Mouse (Mus musculus) heart, postnatal 25 days (tissue): ENCODE data around the gene Bahd1. TPM values are rescaled to one million over a fixed set of nuclear protein-coding genes. Genes with fewer than 3 reads are reported as not detected.

Experiments
- DNase-seq: peaks from one replicate; pipeline ENCODE4 v3.0.0; 2022; ENCODE audit warnings: low spot score
- intact Hi-C: fragments of 180-260 bp; cut with DNase I; formaldehyde crosslinking; loops from one replicate; pipeline ENCODE4 v1.15.1; 2025
- total RNA-seq, 2 experiments: library from RNA; stranded (reverse); gene quantifications; 2 replicates each; pipeline ENCODE4 v1.2.3; 2021

Bahd1 gene
- total RNA-seq, 2 experiments from 2014 or later, result 14.7 to 18.2 TPM

DNA sequence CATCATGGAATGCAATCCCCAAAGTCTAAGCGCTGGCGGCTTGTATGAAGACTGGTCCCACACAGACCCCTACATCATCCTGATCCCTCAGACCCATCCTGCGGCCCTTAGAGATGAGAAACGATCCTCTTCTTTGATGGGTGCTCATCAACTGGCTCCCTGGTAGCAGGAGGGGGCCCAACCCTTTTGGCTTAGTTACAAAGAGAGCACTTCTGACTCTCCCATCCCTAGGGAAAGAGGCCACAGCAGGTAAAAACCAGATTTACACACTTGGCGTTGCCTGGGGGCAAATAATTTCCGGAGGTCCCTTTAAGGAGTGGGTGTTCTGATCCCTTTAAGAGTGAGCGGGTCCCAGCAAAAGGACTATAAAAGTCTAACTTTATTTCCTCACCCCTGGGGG is 2.8 kb upstream of the Bahd1 start:
- intact Hi-C loops, result no loop called here

DNA sequence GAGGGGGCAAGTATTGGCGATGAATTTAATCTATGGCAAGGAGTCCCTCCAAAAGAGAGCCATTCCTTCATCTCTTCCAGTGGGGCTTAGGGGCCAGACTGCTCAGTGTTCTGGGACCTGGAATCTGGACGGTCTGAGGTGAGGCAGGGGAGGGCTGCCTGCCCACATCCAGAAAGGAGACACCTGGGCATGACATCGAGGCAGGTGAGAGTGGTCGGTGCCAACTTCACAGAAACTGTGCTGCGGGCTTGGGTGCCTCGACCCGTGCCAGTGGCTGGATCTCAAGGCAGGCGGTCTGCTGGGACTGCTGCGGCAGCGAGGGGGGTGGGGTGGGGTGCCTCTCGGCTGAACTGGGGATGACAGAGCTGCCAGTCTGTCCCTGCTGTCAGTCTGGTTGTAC is 2.4 kb upstream of the Bahd1 start:
- intact Hi-C loops, result no loop called here
- DNase-seq, result no peak

More for the DNA sequence above, 2.8 kb upstream of the Bahd1 start:
- DNase-seq, result no peak

DNA sequence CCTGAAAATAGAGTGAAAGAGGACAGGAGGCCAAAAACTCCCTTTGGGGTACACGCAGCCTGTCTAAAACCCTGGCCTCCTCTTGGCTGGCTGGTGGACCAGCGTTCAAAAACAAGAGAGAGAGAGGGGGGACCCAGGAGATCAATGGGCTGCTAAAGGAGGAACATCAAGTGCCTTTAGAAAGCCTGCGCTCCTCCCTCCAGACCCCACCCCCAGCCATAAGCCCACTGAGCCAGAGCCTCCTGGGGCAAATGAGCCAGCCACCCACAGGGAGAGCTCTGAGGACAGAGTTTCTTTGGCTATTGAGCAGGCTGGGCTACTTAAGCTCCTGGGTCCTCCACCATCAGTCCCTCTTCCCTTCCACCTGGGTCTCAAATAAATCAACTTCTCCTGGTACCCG is 1.4 kb upstream of the Bahd1 start:
- DNase-seq, result no peak
- intact Hi-C loops, result no loop called here

DNA sequence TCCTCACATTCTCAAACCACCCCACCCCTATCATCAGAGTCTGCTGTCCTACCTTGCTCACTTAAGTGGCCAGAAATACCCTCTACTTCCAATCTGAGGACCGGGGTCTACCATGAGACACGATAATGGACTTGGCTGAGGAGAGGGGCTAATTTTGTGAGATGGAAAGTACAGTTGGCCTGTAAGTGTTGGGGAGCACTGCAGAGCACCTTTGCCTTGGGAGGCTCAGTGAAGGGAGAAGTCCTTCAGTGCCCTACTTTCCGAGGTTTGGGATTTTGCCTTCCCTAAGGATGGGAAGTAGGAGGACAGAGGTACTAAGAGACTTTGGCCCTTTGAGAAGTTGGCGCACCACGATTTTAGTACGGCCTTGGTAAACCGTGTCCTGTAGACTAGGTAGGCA is 871 bp upstream of the Bahd1 start:
- DNase-seq, result no peak
- intact Hi-C loops, result no loop called here

DNA sequence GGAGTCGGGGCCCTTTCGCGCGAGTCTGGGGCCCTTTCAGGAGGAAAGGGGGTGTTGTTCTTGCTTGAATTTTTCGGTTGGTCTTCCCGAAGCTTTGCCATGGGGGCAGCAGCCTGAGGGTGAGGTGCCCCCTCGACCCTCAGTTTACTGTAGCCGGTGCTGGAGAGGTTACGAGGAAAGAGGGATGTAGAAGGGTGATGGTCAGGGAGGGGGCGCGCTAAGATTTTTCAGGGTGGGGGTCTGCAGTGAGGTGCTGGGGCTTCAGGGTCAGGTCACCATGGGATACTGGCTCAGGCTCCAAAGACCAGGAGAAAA is 606 bp downstream of the Bahd1 start:
- DNase-seq, result no peak
- intact Hi-C loops, result no loop called here

DNA sequence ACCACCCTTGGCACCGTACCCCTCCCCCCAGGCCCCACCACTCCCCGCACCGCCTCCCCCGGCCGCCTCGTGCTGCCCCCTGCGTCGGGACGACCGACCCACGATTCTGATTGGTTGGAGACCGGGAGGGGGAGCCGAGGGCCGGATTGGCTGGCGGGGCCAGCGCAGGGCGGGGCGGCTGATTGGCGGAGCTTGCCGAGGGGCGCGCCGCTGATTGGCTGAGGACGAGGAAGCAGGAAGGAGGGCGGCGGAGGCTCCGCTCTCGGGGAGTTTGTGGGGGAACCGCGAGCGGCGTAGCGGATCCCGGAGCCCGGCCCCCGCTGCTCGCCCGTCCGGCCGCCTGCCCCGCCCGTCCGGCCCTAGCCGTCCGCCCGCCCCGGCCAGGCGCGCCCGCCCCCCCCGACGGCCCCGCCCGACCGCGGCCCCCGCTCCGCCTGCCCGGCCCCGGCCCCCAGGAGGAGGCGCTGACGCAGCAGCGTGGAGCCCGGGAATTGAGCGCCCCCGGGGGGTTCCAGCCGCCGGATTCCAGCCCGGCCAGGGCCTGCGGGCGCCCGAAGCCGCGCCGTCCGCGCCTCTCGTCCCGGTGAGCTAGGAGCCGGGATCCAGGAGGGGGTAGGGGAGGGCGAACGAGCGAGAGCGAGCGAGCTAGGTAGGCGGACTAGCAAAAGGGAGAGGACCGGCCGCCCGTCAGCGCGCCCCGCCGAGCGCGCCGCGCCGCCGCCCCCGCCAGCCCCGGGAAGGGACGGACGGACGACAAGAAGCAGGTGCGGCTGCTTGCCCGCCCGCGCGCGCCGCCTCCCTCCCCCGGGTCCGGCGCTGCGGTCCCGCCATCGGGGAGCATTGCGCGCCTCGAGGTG is 1.2 kb downstream of the Bahd1 start:
- intact Hi-C loops, result loop anchor here (2.0 kb wide), 1 partner anchor 71 kb away; no protein-coding TSS in a partner anchor
- peak; percentile 98 for DNase-seq

DNA sequence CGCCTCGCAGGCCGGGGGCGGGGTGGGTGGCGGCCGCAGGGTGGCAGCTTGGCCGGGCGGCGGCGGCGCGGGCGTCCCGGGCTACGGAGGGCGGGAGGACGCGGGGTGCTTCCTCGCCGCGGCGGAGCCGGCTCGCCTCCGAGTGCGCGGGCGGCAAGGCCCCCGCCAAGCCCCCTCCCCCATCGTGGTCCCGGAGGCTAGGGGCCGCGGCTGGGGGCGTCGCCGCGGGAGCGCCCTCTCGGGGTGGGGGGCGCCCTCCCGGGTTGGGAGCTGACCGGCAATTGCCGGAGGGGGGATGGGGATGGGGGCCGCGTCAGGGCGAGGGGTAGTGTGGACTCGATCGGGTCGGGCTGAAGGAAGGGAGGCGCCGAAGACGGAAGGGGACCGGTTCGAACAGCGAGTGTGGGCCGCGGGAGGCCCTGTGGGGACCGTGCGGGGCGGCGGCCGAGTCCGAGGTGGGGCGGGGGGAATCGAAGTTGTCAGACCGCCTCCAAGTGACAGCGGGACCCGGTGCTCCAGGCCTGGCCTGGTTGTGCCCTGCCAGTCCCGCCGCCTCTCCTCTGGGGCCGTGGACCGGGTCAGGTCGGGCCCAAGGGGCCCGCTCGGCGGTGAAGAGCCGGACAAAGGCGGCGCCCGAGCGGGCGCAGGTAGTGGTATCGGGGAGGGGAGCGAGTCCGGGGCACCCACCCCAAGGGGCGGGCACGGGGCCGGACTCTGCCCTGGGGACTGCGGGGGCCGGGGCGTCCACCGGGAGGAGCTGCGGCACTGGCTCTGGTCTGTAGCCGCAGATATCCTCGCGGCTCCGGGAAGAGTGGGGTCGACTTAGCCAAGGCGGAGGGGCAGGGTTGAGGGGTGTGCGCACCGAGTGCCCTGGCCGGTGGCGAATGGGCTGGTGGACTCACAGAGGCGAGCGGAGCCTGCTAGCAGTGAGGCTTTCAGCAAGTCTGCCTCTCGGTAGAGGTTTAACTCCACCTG is 2.2 kb downstream of the Bahd1 start:
- DNase-seq, result peak; percentile 36
- intact Hi-C loops, result loop anchor here (2.0 kb wide), 1 partner anchor 70 kb away; no protein-coding TSS in a partner anchor

DNA sequence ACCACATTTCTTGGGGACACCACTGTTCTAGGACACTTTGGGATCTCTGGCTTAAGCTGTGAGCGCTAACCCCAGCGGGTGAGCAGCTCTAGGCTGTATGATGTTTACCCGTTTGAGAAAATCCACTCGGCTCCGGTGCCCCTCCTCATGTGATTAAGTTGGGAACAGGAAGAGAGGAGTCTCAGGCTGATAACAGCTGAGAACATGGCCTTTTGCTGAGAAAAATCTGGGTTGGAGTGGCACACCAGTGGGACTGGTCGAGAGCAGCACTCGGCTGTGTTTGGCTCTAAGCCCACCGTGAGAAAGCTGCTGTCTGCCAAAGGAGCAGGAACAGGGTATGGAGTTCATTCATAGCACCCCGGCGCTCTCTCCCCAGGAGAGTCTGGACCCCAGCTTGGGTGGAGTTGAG is 3.2 kb downstream of the Bahd1 start:
- peak; percentile 14 for DNase-seq
- intact Hi-C loops, result loop anchor here (2.0 kb wide), 1 partner anchor 69 kb away; no protein-coding TSS in a partner anchor

DNA sequence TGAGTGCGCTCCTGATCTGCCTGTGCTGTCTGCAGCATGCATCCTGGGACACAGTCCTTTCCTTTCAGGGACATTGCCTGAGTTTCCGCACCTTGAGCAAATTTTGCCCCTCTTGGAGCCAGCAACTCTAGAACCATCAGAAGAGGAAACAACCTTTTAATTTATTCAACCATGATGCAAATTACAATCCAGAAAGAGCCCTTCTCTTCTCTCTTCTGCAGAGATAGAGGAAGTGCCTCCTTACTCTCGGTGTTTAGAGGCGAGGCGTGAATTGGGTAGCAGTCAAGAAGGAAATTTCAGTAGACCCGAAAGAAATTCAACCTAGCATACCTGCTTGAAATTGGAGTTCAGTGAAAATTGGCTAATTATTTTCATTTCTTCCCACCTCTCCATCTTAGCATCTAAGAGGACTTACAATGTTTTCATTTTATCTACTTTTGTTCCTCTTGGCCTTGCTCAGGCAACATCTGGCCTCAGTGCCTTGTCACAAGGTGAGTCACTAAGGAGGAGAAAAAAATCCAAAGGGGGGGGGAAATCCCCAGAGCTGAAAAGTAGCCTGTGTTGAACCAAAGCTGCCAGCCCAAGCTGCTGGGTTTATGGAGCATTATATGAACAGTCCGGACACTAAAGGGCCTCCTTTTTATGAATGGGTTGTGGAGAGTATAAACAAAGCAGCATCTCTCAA is 5.4 kb downstream of the Bahd1 start:
- no peak for DNase-seq
- intact Hi-C loops, result loop anchor here (2.0 kb wide), 1 partner anchor 19 kb away; no protein-coding TSS in a partner anchor

DNA sequence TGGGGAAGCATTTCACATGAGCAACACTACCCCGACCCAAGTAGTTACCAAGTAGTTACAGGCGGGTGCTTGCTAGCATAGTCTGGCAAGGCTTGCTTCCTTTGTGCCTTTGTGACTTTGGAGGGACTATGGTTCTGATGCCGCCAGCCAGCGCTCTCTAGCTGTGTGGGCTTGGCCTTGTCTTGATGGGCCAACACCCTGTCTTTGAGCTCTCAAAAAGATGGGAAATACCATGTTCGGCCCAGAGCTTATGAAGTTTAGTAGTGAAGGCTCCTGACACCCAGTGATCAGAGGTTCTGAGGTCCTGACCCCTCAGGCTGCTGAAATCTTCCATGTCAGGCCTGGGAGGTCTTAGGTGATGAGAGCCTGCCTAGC is 5.9 kb downstream of the Bahd1 start:
- intact Hi-C loops, result no loop called here
- no peak for DNase-seq

DNA sequence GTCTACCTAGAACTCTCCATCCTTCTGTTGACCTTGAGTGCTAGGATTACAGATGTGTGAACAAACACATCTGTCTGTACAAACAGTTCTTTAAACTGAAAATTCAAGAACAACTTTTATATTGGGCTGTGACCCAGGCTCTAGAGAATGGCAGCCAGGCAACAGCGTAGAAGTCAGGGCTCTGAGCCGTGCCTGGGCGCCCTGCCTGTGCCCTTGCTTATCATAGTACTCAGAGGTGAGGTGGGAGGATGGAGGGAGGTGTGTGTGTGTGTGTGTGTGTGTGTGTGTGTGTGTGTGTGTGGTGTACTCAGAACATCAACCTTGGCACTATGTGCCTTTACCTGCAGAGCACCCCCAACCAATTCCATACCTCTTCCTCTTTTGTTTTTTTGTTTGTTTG is 7.6 kb downstream of the Bahd1 start:
- no peak for DNase-seq

DNA sequence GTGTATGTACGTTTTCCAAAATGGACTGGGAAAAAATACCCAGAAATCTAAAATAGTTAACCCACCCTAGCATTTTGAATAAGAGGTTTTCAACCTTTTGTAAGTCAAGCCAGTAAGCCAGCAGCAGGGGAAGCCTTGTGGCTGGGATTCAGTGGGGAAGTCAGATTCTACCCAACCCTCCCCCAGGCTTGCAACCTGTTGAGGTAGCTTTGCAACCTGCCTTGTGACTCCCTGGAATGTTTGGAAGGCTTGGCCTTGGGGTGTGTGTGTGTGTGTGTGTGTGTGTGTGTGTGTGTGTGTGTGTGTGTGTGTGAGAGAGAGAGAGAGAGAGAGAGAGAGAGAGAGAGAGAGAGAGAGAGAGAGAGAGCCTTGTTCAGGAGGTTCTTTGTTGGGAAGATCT is 9.0 kb downstream of the Bahd1 start:
- intact Hi-C loops, result no loop called here
- DNase-seq, result no peak

More for the DNA sequence above, 7.6 kb downstream of the Bahd1 start:
- intact Hi-C loops, result no loop called here

DNA sequence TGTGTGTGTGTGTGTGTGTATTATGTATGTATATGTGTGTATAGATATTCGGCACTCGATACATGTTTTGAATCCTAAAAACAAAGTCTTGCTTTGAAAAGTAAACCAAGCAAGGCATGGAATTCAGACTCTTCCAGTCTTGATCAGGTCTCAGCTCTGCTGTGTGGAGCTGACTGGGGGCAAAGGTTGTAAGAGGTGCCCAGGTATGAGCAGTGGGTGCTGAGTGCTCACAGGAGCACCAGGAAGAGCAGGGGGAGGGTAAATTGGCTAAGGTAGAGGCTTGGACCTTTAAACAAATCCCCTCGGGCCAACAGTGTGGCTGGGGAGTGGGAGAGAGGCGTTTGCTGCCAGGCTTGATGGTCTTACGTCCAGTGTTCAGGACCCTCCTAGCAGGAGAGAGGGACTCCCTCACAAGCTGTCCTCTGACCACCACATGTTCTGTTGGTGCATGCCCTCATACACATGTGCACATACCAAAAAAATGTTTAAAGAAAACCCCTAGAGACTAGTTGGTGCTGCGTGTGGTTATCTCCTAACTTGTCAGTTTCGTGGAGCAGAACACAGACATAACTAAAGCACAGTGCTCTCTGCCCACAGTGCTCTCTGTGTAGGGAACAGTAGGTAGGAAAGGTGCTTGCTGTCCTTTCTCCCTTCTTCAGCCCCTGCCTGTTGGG is 10.6 kb downstream of the Bahd1 start:
- intact Hi-C loops, result no loop called here
- DNase-seq, result no peak

DNA sequence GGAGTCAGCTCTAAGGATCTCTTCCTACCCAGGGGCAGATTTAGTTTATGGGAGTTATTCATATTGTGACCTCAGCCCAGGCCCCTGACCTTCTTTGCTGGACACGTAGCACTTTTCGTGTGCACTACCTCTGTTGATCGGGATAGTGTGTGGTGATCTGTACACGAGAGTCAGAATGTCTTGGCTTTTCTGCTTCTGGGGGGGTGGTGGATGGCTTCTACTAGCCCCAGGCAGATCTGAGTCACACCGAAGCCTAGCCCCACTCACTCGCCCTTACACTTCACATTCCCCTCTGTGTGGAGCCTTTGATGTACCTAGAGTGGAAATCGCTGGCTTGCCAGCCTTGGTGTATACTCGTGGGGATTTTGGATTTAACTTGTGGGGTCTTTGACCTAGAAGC is 12.5 kb downstream of the Bahd1 start:
- intact Hi-C loops, result no loop called here
- no peak for DNase-seq

DNA sequence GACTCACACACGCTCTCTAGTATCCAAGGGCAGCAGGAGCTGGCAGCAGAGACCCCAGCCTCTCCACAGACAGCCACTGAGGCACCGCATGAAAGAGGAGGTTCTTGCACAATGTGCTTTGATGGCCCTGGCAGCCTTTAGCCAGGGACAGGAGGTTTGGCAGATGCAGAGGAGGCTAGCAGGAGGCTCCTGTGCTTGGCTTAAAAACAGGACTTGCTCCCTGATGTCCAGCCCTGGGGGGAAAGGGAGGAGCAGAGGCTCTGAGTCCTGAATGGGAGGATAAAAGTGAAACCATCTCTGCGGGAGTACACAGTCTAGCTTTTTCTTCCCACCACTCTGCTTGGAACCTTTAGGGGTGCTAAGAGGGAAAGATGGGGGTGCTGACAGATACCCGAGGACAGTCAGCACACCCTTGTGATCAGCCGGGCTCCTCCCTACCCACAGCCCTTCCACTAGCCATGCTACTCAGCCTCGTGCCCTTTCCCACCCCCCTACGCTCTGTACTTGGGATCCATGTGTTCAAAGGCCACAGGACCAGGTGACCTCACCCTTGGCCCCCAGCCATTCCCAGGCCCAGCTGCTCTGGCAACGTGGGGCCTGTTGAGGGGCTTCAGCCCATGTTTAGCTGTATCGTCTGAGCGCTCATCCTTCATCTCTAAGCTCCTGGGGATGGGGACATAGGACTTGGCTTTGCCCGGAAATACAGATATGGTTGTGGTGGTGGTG is 13.5 kb downstream of the Bahd1 start:
- intact Hi-C loops, result no loop called here
- DNase-seq, result no peak

DNA sequence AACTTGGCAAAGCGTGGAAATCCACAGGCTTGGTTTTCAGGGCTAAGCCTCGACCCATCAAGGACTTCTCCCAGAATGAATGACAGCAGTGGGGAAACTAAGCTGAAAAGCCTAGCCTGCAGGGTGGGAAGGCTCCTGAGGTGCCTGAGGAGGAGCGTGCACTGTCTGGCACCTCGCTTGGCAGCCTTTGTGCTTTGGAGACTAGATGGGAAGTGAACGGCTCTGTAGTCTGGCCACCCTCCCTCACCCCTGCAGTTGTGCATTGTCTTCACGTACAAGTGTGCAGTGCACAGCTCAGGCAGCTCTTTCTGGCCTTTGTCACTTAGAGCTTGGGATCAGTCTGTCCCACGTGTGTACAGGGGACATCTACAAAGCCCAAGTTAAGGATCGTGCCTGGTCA is 14.5 kb downstream of the Bahd1 start:
- DNase-seq, result no peak
- intact Hi-C loops, result no loop called here

DNA sequence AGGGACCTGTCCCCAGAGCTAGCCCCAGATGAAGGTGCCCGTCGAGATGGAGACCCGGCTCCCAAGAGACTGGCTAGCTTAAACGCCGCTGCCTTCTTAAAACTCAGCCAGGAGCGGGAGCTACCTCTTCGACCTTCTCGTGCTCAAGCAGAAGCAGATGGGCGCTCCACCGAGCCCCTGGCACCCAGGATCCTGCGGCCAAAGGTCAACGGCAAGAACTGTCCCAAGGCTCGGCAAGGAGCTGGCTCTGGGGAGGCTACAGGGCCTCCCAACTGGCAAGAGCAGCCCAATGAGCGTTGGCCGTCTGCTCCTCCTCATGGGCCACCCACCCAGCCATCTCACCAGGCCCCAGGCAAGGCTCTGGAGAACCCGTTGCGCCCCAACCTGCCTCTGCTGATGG is 16.3 kb downstream of the Bahd1 start:
- DNase-seq, result no peak
- intact Hi-C loops, result no loop called here

DNA sequence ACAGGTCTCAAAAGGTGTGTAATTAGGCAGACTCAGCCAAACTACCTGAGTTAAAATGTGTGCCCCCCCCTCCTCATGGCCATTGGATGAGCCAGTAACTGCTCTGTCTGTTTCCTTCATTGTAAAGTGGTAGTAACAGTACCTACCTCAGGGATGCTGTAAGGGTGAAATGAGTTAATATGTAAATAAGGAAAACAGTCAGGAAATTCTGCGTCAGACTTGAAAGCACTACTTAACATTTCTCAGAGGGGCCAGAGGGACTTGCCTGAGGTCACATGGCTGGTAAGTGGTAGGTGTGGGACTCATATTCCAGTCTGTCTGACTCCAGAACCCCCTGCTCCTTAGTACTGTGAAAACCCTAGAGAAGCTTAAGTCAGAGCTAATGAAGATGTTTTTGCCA is 18.4 kb downstream of the Bahd1 start:
- intact Hi-C loops, result no loop called here
- no peak for DNase-seq

DNA sequence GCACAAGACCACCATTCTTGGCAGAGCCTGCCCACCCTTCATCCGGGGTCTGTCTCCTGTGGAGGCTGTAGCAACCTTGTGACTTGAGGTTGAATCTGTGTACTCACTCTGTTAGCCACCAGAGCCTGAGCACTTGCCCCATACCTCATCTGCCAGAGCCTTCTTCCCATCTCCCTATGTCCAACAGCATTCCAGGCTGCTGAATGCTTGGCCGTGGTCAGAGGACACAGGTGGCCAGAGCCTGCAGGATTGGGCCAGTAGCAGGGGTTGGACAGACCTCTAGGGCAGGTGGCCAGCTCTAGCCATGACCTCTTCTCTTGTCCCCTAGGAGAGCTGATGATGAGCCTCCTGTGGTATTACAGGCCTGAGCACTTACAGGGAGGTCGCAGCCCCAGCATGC is 20.3 kb downstream of the Bahd1 start:
- DNase-seq, result no peak
- intact Hi-C loops, result no loop called here
